Mouse (Mus musculus): ENCODE data around the gene Inpp5f. TPM values are rescaled to one million over a fixed set of nuclear protein-coding genes. Genes with fewer than 3 reads are reported as not detected.

The Inpp5f gene
- total and polyA plus RNA-seq, 3 experiments = 1.5 to 4.5 (median 4.1) TPM

DNA sequence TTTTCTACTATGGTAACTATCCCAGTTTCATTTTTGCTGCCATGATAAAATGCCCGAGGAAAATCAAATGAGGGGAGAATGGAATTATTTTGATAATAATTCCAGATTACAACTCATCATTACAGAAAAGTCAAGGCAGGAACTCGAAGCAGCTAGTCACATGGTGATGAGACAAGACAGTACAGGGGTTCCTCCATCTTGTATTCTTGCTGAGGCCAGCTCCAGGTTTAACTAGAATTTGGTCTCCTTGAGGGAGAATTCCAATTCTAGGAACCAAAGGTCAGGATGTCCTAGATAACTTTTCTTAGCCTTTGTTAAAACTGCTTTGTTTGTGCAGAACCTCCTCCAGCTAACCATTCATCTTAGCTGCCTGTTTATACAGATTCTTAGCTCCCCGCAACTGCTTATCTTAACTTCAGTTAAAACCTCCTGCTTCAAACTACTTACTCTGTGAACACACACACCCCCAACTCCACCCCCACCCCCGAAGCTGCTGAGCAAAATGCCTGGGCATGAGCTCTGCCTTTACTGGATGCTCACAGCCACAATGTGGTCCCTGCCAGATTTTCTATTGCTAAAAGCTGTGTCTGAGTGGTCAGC, 23.7 kb upstream of the Inpp5f start:
- Histone ChIP-seq H3K27ac (no peak overlapping the region), H3K4me1 (ENCODE audit: control insufficient read depth, insufficient read depth, low read length) (peaks cover 6% of the 10 kb centered on the region; the same call in 1 of the 2 replicates), H3K9ac (ENCODE audit: low read depth, low read length) (no peak overlapping the region), H3K27me3 (ENCODE audit: control insufficient read depth, insufficient read depth, low read length) (no peaks in the 10 kb centered on the region), H3K79me2 (replicated peaks; ENCODE audit: control insufficient read depth, insufficient read depth, low read length) (no peaks in the 10 kb centered on the region), H3K36me3 (ENCODE audit: control insufficient read depth, insufficient read depth, low read length) (peaks cover 2% of the 10 kb centered on the region; the same call in 1 of the 2 replicates), H3K4me3 (no peak overlapping the region)
- DNase-seq = no peak
- intact Hi-C loops (cut with DNase I) = no loop called here
- TF ChIP-seq CTCF (IDR thresholded peaks at IDR 0.05) = no peak
- no peak for TF ChIP-seq EP300 (IDR thresholded peaks at IDR 0.05; ENCODE audit: insufficient read depth, low read depth, low read length)
- TF ChIP-seq POLR2A (IDR thresholded peaks at IDR 0.05; ENCODE audit: insufficient read depth, low read depth, low read length) = no peak
- WGBS = 56% methylated on average over 4 of the region's 4 CpGs

- no peaks in the 10 kb centered on the region for H3K79me2 ChIP-seq (replicated peaks; ENCODE audit: control insufficient read depth, insufficient read depth, low read length)
- peaks cover 7% of the 10 kb centered on the region; the same call in 1 of the 2 replicates for H3K4me1 ChIP-seq (ENCODE audit: control insufficient read depth, insufficient read depth, low read length)
- peak overlapping the region; percentile 25 for H3K9ac ChIP-seq (ENCODE audit: low read depth, low read length)
- intact Hi-C loops (cut with DNase I) = no loop called here
- WGBS = 40% methylated on average over 9 of the region's 9 CpGs
- H3K27ac ChIP-seq = peak overlapping the region; percentile 67
- no peak for TF ChIP-seq EP300 (IDR thresholded peaks at IDR 0.05; ENCODE audit: insufficient read depth, low read depth, low read length)
- peak; percentile 29; the same call in 1 of the 2 replicates for TF ChIP-seq CTCF (IDR thresholded peaks at IDR 0.05)
- H3K4me3 ChIP-seq = no peak overlapping the region
- no peaks in the 10 kb centered on the region for H3K27me3 ChIP-seq (ENCODE audit: control insufficient read depth, insufficient read depth, low read length)
- peak; percentile 30 to 42 for DNase-seq
- H3K36me3 ChIP-seq (ENCODE audit: control insufficient read depth, insufficient read depth, low read length) = peaks cover 2% of the 10 kb centered on the region; the same call in 1 of the 2 replicates
These were observed 19.6 kb upstream of the Inpp5f start for GRCm38 (mm10) chr7:128591345-128592084.

- 27% methylated on average over 21 of the region's 21 CpGs for WGBS
- H3K27ac ChIP-seq = peak overlapping the region; percentile 67
- peaks cover 7% of the 10 kb centered on the region; the same call in 1 of the 2 replicates for H3K4me1 ChIP-seq (ENCODE audit: control insufficient read depth, insufficient read depth, low read length)
- H3K4me3 ChIP-seq = peak overlapping the region; percentile 6; the same call in 1 of the 2 replicates
- no peak for TF ChIP-seq CTCF (IDR thresholded peaks at IDR 0.05)
- TF ChIP-seq EP300 (IDR thresholded peaks at IDR 0.05; ENCODE audit: insufficient read depth, low read depth, low read length) = 0 out of 2 replicates have a peak, but pooled peaks have one; percentile 22
- TF ChIP-seq POLR2A (IDR thresholded peaks at IDR 0.05; ENCODE audit: insufficient read depth, low read depth, low read length) = no peak
- DNase-seq = peak; percentile 59 to 61
- no peaks in the 10 kb centered on the region for H3K27me3 ChIP-seq (ENCODE audit: control insufficient read depth, insufficient read depth, low read length)
- H3K9ac ChIP-seq (ENCODE audit: low read depth, low read length) = peak overlapping the region; percentile 15; the same call in 1 of the 2 replicates
- peaks cover 2% of the 10 kb centered on the region; the same call in 1 of the 2 replicates for H3K36me3 ChIP-seq (ENCODE audit: control insufficient read depth, insufficient read depth, low read length)
- intact Hi-C loops (cut with DNase I) = no loop called here
- H3K79me2 ChIP-seq (replicated peaks; ENCODE audit: control insufficient read depth, insufficient read depth, low read length) = no peaks in the 10 kb centered on the region
These were observed 18.8 kb upstream of the Inpp5f start for GRCm38 (mm10) chr7:128592118-128592935.

GRCm38 (mm10) chr7:128592936-128593241, 18.2 kb upstream of the Inpp5f start:
- TF ChIP-seq EP300 (IDR thresholded peaks at IDR 0.05; ENCODE audit: insufficient read depth, low read depth, low read length) (no peak), CTCF (IDR thresholded peaks at IDR 0.05) (no peak), POLR2A (IDR thresholded peaks at IDR 0.05; ENCODE audit: insufficient read depth, low read depth, low read length) (no peak)
- H3K4me3 ChIP-seq = no peak overlapping the region; the same call in 1 of the 2 replicates
- peaks cover 2% of the 10 kb centered on the region; the same call in 1 of the 2 replicates for H3K36me3 ChIP-seq (ENCODE audit: control insufficient read depth, insufficient read depth, low read length)
- no peak overlapping the region for H3K9ac ChIP-seq (ENCODE audit: low read depth, low read length)
- peaks cover 7% of the 10 kb centered on the region; the same call in 1 of the 2 replicates for H3K4me1 ChIP-seq (ENCODE audit: control insufficient read depth, insufficient read depth, low read length)
- DNase-seq = no peak
- no peaks in the 10 kb centered on the region for H3K79me2 ChIP-seq (replicated peaks; ENCODE audit: control insufficient read depth, insufficient read depth, low read length)
- intact Hi-C loops (cut with DNase I) = no loop called here
- no peaks in the 10 kb centered on the region for H3K27me3 ChIP-seq (ENCODE audit: control insufficient read depth, insufficient read depth, low read length)
- peak overlapping the region; percentile 67 for H3K27ac ChIP-seq
- WGBS = 51% methylated on average over 6 of the region's 6 CpGs

GRCm38 (mm10) chr7:128596274-128596673, 14.9 kb upstream of the Inpp5f start:
- DNase-seq = no peak
- no peaks in the 10 kb centered on the region for H3K27me3 ChIP-seq (ENCODE audit: control insufficient read depth, insufficient read depth, low read length)
- WGBS = 96% methylated on average over 2 of the region's 2 CpGs

More at GRCm38 (mm10) chr7:128596274-128596673, 14.9 kb upstream of the Inpp5f start:
- Histone ChIP-seq H3K4me1 (ENCODE audit: control insufficient read depth, insufficient read depth, low read length) (peaks cover 6% of the 10 kb centered on the region; the same call in 1 of the 2 replicates), H3K4me3 (no peak overlapping the region), H3K36me3 (ENCODE audit: control insufficient read depth, insufficient read depth, low read length) (peaks cover 2% of the 10 kb centered on the region; the same call in 1 of the 2 replicates), H3K9ac (ENCODE audit: low read depth, low read length) (no peak overlapping the region), H3K79me2 (replicated peaks; ENCODE audit: control insufficient read depth, insufficient read depth, low read length) (no peaks in the 10 kb centered on the region), H3K27ac (no peak overlapping the region)
- no peak for TF ChIP-seq CTCF (IDR thresholded peaks at IDR 0.05)
- no peak for TF ChIP-seq EP300 (IDR thresholded peaks at IDR 0.05; ENCODE audit: insufficient read depth, low read depth, low read length)
- no peak for TF ChIP-seq POLR2A (IDR thresholded peaks at IDR 0.05; ENCODE audit: insufficient read depth, low read depth, low read length)
- intact Hi-C loops (cut with DNase I) = no loop called here

Data from heart, adult 2 months (tissue).